Mouse (Mus musculus): Measurements from ENCODE around the gene Sgpp2. TPM values are rescaled to one million over a fixed set of nuclear protein-coding genes. Genes with fewer than 3 reads are reported as not detected.
A peak's percentile ranks its signal among the peaks of the same experiment; 100 is the strongest.

Gene Sgpp2
- polyA plus RNA-seq, 1 experiment from 2014 or later = 2.6 TPM

DNA sequence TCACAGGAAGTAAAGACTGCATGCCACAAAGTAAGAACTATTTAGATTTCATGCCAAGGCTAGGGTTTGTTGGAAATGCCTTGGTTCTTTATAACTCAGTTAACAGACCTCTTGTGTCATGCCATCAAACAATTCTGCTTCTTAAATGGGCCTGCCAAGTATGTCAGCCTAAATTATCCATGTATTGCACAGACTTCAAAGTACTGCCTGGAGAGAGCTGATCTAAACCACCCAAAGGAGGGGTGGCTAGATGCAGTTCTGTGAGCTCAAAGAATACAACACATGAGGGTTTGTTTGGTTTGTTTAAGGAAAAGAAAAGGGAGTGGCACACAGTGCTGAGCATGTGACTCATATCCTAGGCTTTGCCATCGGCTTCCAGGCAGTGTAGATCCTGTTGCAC, 137.9 kb downstream of the Sgpp2 start:
- ATAC-seq (ENCODE audit: low read depth) = peak; percentile 82
- Histone ChIP-seq H3K4me3 (ENCODE audit: low read depth, low read length) (no peak overlapping the region), H3K4me2 (ENCODE audit: low read depth, low read length) (no peak overlapping the region), H3K9ac (ENCODE audit: low read depth, low read length) (no peak overlapping the region), H3K36me3 (ENCODE audit: control insufficient read depth, insufficient read depth, low read length) (peaks cover 56% of the 10 kb centered on the region), H3K27me3 (replicated peaks; ENCODE audit: control insufficient read depth, insufficient read depth, low read length) (no peaks in the 10 kb centered on the region), H3K4me1 (ENCODE audit: control insufficient read depth, insufficient read depth, low read length) (peaks cover 11% of the 10 kb centered on the region), H3K27ac (replicated peaks; ENCODE audit: low read depth, low read length) (peak overlapping the region; percentile 30), H3K9me3 (ENCODE audit: control insufficient read depth, low read length) (no peaks in the 10 kb centered on the region)
- 40% methylated on average over 1 of the region's 1 CpGs for WGBS
- DNase-seq (ENCODE audit: low spot score) = peak; percentile 81

DNA sequence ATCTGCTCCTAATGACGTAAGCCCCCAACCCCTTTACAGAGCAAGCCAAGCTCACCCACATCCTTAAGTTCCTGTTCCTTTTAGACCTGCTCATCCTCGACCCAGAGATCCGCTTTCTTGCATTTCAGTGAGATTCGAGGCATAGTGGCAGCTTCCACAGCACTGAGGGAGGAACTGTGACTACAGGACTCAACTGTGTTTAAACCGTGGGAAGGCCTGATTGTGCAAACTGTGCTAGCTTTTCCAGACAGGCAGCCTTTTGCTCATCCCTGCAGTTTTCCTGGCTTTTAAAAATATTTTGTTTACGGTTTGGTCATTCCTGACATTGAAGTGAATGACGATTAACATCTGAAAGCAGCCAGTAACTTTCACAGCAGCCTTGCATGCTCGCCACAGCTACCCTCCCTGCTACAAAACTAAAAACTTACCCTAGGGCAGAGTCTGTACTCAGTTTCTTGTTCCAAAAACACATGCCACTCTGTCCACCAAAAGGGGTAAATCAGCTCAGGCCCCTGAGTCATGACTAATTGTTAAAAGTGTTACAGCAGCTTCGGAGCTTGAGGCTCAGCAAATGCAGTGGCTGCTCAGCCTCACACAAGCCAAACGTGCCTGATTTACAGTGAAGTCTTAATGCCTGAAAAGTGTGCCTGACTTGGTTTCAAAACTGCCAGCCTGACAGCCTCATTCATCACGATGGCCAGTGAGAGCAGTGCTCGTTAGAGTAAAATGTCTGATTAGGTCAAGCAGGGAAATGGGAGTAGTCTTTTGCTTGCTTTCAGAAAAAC, 141.1 kb downstream of the Sgpp2 start:
- WGBS = 69% methylated on average over 12 of the region's 12 CpGs
- Histone ChIP-seq H3K4me3 (ENCODE audit: low read depth, low read length) (no peak overlapping the region), H3K4me2 (ENCODE audit: low read depth, low read length) (no peak overlapping the region), H3K27me3 (replicated peaks; ENCODE audit: control insufficient read depth, insufficient read depth, low read length) (no peaks in the 10 kb centered on the region), H3K9ac (ENCODE audit: low read depth, low read length) (no peak overlapping the region; the same call in 1 of the 2 replicates), H3K9me3 (ENCODE audit: control insufficient read depth, low read length) (no peaks in the 10 kb centered on the region), H3K27ac (replicated peaks; ENCODE audit: low read depth, low read length) (no peak overlapping the region), H3K4me1 (ENCODE audit: control insufficient read depth, insufficient read depth, low read length) (peaks cover 11% of the 10 kb centered on the region), H3K36me3 (ENCODE audit: control insufficient read depth, insufficient read depth, low read length) (peaks cover 51% of the 10 kb centered on the region)
- no peak for DNase-seq (ENCODE audit: low spot score)
- no peak for ATAC-seq (ENCODE audit: low read depth)

DNA sequence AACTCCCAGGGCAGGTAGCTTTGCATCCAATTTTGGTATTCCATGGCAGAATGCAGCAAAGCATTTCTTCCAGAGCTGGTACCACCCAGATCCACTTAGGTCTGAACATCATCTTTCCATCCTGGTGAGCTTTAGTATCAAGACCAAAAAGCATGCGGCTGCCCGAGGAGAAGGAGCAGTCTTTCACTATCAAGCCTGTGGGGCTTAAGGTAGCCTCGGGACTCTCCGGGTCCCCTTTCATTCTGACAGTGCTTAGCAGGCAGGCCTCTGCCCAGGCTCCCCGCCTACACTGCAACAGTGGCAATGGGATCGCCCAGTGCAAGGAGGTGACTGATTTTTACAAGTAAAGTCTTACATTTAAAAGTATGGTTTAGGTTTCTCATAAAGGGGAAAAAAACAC, 142.4 kb downstream of the Sgpp2 start:
- H3K27ac ChIP-seq (replicated peaks; ENCODE audit: low read depth, low read length) = no peak overlapping the region
- peaks cover 63% of the 10 kb centered on the region for H3K36me3 ChIP-seq (ENCODE audit: control insufficient read depth, insufficient read depth, low read length)
- ATAC-seq (ENCODE audit: low read depth) (no peak), DNase-seq (ENCODE audit: low spot score) (no peak)
- 89% methylated on average over 6 of the region's 6 CpGs for WGBS
- H3K4me3 ChIP-seq (ENCODE audit: low read depth, low read length) = no peak overlapping the region
- no peaks in the 10 kb centered on the region for H3K27me3 ChIP-seq (replicated peaks; ENCODE audit: control insufficient read depth, insufficient read depth, low read length)
- no peak overlapping the region for H3K9ac ChIP-seq (ENCODE audit: low read depth, low read length)
- H3K9me3 ChIP-seq (ENCODE audit: control insufficient read depth, low read length) = no peaks in the 10 kb centered on the region
- no peak overlapping the region for H3K4me2 ChIP-seq (ENCODE audit: low read depth, low read length)
- peaks cover 9% of the 10 kb centered on the region for H3K4me1 ChIP-seq (ENCODE audit: control insufficient read depth, insufficient read depth, low read length)

DNA sequence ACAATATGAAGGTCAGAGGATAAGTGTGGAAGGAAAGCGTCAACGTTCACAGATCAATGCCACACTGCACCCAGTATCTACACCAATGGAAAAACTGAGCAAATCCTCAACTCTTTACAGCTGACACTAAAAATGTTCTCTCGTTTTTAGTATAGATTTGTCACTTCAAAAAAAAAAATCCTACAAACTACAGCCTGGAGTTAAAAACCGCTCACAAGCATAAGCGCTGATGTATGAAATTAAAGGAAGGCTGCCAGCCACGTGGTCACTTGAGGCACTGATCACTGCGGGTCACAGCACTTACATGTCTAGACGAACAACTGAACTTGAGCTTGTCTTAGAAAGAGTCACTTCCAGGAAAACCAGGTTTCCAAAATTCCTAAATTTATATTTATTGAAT, 143.7 kb downstream of the Sgpp2 start:
- DNase-seq (ENCODE audit: low spot score) = no peak
- H3K4me3 ChIP-seq (ENCODE audit: low read depth, low read length) = no peak overlapping the region
- 79% methylated on average over 8 of the region's 8 CpGs for WGBS
- H3K4me2 ChIP-seq (ENCODE audit: low read depth, low read length) = no peak overlapping the region
- H3K9me3 ChIP-seq (ENCODE audit: control insufficient read depth, low read length) = no peaks in the 10 kb centered on the region
- no peaks in the 10 kb centered on the region for H3K27me3 ChIP-seq (replicated peaks; ENCODE audit: control insufficient read depth, insufficient read depth, low read length)
- no peak overlapping the region for H3K27ac ChIP-seq (replicated peaks; ENCODE audit: low read depth, low read length)
- no peak for ATAC-seq (ENCODE audit: low read depth)
- peaks cover 75% of the 10 kb centered on the region for H3K36me3 ChIP-seq (ENCODE audit: control insufficient read depth, insufficient read depth, low read length)
- no peaks in the 10 kb centered on the region; the same call in 1 of the 2 replicates for H3K4me1 ChIP-seq (ENCODE audit: control insufficient read depth, insufficient read depth, low read length)
- H3K9ac ChIP-seq (ENCODE audit: low read depth, low read length) = no peak overlapping the region

DNA sequence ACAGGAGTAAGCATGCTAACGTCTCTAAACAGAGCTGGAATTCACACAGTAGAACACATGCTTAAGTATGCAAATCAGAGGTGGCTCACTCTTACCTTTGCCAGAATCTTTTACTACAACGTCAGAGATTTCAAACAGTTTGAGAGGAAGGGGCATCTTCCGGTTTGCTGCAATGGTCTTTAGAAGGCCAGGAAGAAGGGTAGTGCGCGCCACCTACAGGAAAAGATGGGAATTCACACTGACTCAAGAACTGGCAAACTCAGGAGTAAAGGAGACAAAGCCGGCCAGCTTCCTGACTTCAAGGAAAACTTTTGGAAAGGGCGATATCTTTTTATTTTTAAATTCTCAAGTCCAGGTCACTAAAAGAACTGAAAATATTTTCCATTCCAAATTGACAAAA, 144.5 kb downstream of the Sgpp2 start:
- Histone ChIP-seq H3K4me1 (ENCODE audit: control insufficient read depth, insufficient read depth, low read length) (no peaks in the 10 kb centered on the region; the same call in 1 of the 2 replicates), H3K4me3 (ENCODE audit: low read depth, low read length) (no peak overlapping the region), H3K4me2 (ENCODE audit: low read depth, low read length) (no peak overlapping the region), H3K9me3 (ENCODE audit: control insufficient read depth, low read length) (no peaks in the 10 kb centered on the region), H3K9ac (ENCODE audit: low read depth, low read length) (no peak overlapping the region), H3K27me3 (replicated peaks; ENCODE audit: control insufficient read depth, insufficient read depth, low read length) (no peaks in the 10 kb centered on the region), H3K27ac (replicated peaks; ENCODE audit: low read depth, low read length) (no peak overlapping the region), H3K36me3 (ENCODE audit: control insufficient read depth, insufficient read depth, low read length) (peaks cover 82% of the 10 kb centered on the region)
- WGBS = 29% methylated on average over 7 of the region's 7 CpGs
- ATAC-seq (ENCODE audit: low read depth) = no peak
- DNase-seq (ENCODE audit: low spot score) = peak; percentile 57

Other genes with a start within 250 kb of the Sgpp2 start
- gene Pax3, start 113.2 kb upstream of the Sgpp2 start, polyA plus RNA-seq (2014; fragmentation: Nextera tagmentation; extraction: Ambion mirVana) = 9.4 and 12.4 TPM in 2 replicates
- gene Farsb, start 178.6 kb downstream of the Sgpp2 start, polyA plus RNA-seq (2014; fragmentation: Nextera tagmentation; extraction: Ambion mirVana) = 122 and 145 TPM in 2 replicates
- gene Mogat1, start 200.6 kb downstream of the Sgpp2 start, polyA plus RNA-seq (2014; fragmentation: Nextera tagmentation; extraction: Ambion mirVana) = 0.69 and 0.72 TPM in 2 replicates
- gene BC035947, start 201.8 kb downstream of the Sgpp2 start, polyA plus RNA-seq (2014; fragmentation: Nextera tagmentation; extraction: Ambion mirVana) = 0.40 and 0.73 TPM in 2 replicates

Measured in embryonic facial prominence, embryonic 14.5 days (tissue).